Mouse (Mus musculus): ENCODE data around the gene Popdc3. TPM values are rescaled to one million over a fixed set of nuclear protein-coding genes. Genes with fewer than 3 reads are reported as not detected.
"Not testable (repeated sequence)": the region's sequence is repeated elsewhere in the genome, so short reads cannot be mapped to it uniquely, and the experiment has no call there.

The Popdc3 gene
- polyA plus RNA-seq, 1 experiment from 2014 or later: 15.5 TPM

DNA sequence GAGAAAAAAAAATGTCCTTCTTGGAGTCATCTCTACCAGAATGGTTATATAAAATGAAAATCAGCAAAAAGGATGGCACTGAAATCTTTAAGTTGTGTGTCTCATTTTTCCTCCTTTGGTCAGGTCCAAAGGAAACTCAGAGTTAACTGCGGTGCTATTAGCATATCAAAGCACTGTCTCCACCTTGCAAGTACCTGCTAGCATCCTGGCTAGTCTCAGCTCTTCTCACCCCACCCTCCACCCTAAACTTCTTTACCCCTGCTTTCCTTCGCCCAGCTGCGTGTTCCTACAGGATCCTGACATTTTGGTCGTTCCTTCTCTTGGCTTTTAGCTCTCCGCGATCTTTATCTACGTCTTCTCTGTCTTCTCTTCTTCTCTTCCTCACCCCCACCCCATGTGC, 110.5 kb downstream of the Popdc3 start:
- Histone ChIP-seq H3K4me1 (ENCODE audit: control insufficient read depth, insufficient read depth, low read length) (peaks cover 9% of the 10 kb centered on the region), H3K36me3 (ENCODE audit: control insufficient read depth, insufficient read depth, low read length) (no peaks in the 10 kb centered on the region), H3K9ac (ENCODE audit: low read depth, low read length) (peak overlapping the region; percentile 39; the same call in 1 of the 2 replicates), H3K4me3 (ENCODE audit: low read depth, low read length) (peak overlapping the region; percentile 55), H3K9me3 (replicated peaks; ENCODE audit: control insufficient read depth, low read length) (no peaks in the 10 kb centered on the region), H3K27me3 (ENCODE audit: control insufficient read depth, insufficient read depth, low read length) (peaks cover 5% of the 10 kb centered on the region; the same call in 1 of the 2 replicates), H3K27ac (ENCODE audit: low read depth, low read length) (no peak overlapping the region), H3K4me2 (peak overlapping the region; percentile 67)
- WGBS (ENCODE audit: insufficient replicate concordance): 41% methylated on average over 7 of the region's 7 CpGs
- no peak for ATAC-seq (replicated peaks; ENCODE audit: insufficient number of reproducible peaks, low FRiP score, low TSS enrichment)

- no peaks in the 10 kb centered on the region for H3K36me3 ChIP-seq (ENCODE audit: control insufficient read depth, insufficient read depth, low read length)
- H3K4me1 ChIP-seq (ENCODE audit: control insufficient read depth, insufficient read depth, low read length): peaks cover 9% of the 10 kb centered on the region
- peak overlapping the region; percentile 82 for H3K9ac ChIP-seq (ENCODE audit: low read depth, low read length)
- no peaks in the 10 kb centered on the region for H3K9me3 ChIP-seq (replicated peaks; ENCODE audit: control insufficient read depth, low read length)
- H3K4me3 ChIP-seq (ENCODE audit: low read depth, low read length): peak overlapping the region; percentile 55
- peaks cover 5% of the 10 kb centered on the region; the same call in 1 of the 2 replicates for H3K27me3 ChIP-seq (ENCODE audit: control insufficient read depth, insufficient read depth, low read length)
- peak overlapping the region; percentile 67 for H3K4me2 ChIP-seq
- WGBS (ENCODE audit: insufficient replicate concordance): 1% methylated on average over 66 of the region's 71 CpGs
- peak overlapping the region; percentile 51 for H3K27ac ChIP-seq (ENCODE audit: low read depth, low read length)
- ATAC-seq (replicated peaks; ENCODE audit: insufficient number of reproducible peaks, low FRiP score, low TSS enrichment): peak; percentile 49; the same call in 1 of the 2 replicates
Observed at GRCm38 (mm10) chr10:45289218-45290105, 111.6 kb downstream of the Popdc3 start.

DNA sequence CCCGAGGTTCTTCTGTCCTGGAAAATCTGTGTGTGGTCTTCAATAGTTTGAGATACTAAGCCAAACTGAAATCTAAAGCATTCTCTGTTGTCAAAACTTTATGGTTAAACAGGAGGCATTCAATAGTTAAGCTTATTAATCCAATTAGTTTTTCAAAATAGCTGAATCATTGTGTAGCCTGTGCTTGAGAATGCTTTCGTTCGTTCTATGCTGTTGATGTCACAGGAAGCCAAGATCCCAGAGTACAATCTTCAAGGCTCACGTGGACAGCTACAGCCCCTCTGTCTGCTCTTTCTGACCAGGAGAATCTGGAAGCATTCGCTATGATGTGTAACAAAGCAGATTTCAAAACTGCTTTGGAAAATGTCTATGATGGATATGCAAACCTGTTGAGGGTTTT, 112.7 kb downstream of the Popdc3 start:
- peaks cover 5% of the 10 kb centered on the region; the same call in 1 of the 2 replicates for H3K27me3 ChIP-seq (ENCODE audit: control insufficient read depth, insufficient read depth, low read length)
- 46% methylated on average over 5 of the region's 5 CpGs for WGBS (ENCODE audit: insufficient replicate concordance)
- H3K4me1 ChIP-seq (ENCODE audit: control insufficient read depth, insufficient read depth, low read length): peaks cover 4% of the 10 kb centered on the region
- no peak overlapping the region for H3K27ac ChIP-seq (ENCODE audit: low read depth, low read length)
- no peak overlapping the region for H3K4me3 ChIP-seq (ENCODE audit: low read depth, low read length)
- no peaks in the 10 kb centered on the region for H3K9me3 ChIP-seq (replicated peaks; ENCODE audit: control insufficient read depth, low read length)
- H3K9ac ChIP-seq (ENCODE audit: low read depth, low read length): no peak overlapping the region
- H3K4me2 ChIP-seq: peak overlapping the region; percentile 67
- no peak for ATAC-seq (replicated peaks; ENCODE audit: insufficient number of reproducible peaks, low FRiP score, low TSS enrichment)
- no peaks in the 10 kb centered on the region for H3K36me3 ChIP-seq (ENCODE audit: control insufficient read depth, insufficient read depth, low read length)

- not testable (repeated sequence) for H3K4me1 ChIP-seq (ENCODE audit: control insufficient read depth, insufficient read depth, low read length); H3K9ac ChIP-seq (ENCODE audit: low read depth, low read length); H3K27me3 ChIP-seq (ENCODE audit: control insufficient read depth, insufficient read depth, low read length); H3K36me3 ChIP-seq (ENCODE audit: control insufficient read depth, insufficient read depth, low read length); H3K4me2 ChIP-seq; H3K27ac ChIP-seq (ENCODE audit: low read depth, low read length); H3K9me3 ChIP-seq (replicated peaks; ENCODE audit: control insufficient read depth, low read length); H3K4me3 ChIP-seq (ENCODE audit: low read depth, low read length)
- 50% methylated on average over 4 of the region's 4 CpGs for WGBS (ENCODE audit: insufficient replicate concordance)
- 0 out of 2 replicates have a peak, but pooled peaks have one; percentile 31 for ATAC-seq (replicated peaks; ENCODE audit: insufficient number of reproducible peaks, low FRiP score, low TSS enrichment)
Observed at GRCm38 (mm10) chr10:45292159-45292558, 114.3 kb downstream of the Popdc3 start.

GRCm38 (mm10) chr10:45295093-45295492, 117.2 kb downstream of the Popdc3 start:
- peaks cover 4% of the 10 kb centered on the region; the same call in 1 of the 2 replicates for H3K4me1 ChIP-seq (ENCODE audit: control insufficient read depth, insufficient read depth, low read length)
- no peaks in the 10 kb centered on the region for H3K36me3 ChIP-seq (ENCODE audit: control insufficient read depth, insufficient read depth, low read length)
- no peaks in the 10 kb centered on the region for H3K9me3 ChIP-seq (replicated peaks; ENCODE audit: control insufficient read depth, low read length)
- WGBS (ENCODE audit: insufficient replicate concordance): 80% methylated on average over 5 of the region's 5 CpGs
- no peak for ATAC-seq (replicated peaks; ENCODE audit: insufficient number of reproducible peaks, low FRiP score, low TSS enrichment)
- no peak overlapping the region for H3K27ac ChIP-seq (ENCODE audit: low read depth, low read length)
- no peaks in the 10 kb centered on the region for H3K27me3 ChIP-seq (ENCODE audit: control insufficient read depth, insufficient read depth, low read length)
- H3K9ac ChIP-seq (ENCODE audit: low read depth, low read length): no peak overlapping the region
- H3K4me3 ChIP-seq (ENCODE audit: low read depth, low read length): no peak overlapping the region
- no peak overlapping the region for H3K4me2 ChIP-seq

GRCm38 (mm10) chr10:45298503-45298902, 120.6 kb downstream of the Popdc3 start:
- no peak for ATAC-seq (replicated peaks; ENCODE audit: insufficient number of reproducible peaks, low FRiP score, low TSS enrichment)
- H3K27me3 ChIP-seq (ENCODE audit: control insufficient read depth, insufficient read depth, low read length): no peaks in the 10 kb centered on the region
- H3K9me3 ChIP-seq (replicated peaks; ENCODE audit: control insufficient read depth, low read length): no peaks in the 10 kb centered on the region
- no peak overlapping the region for H3K4me3 ChIP-seq (ENCODE audit: low read depth, low read length)
- WGBS (ENCODE audit: insufficient replicate concordance): 68% methylated on average over 6 of the region's 6 CpGs
- no peaks in the 10 kb centered on the region for H3K36me3 ChIP-seq (ENCODE audit: control insufficient read depth, insufficient read depth, low read length)
- no peak overlapping the region for H3K27ac ChIP-seq (ENCODE audit: low read depth, low read length)
- H3K9ac ChIP-seq (ENCODE audit: low read depth, low read length): no peak overlapping the region
- H3K4me1 ChIP-seq (ENCODE audit: control insufficient read depth, insufficient read depth, low read length): no peaks in the 10 kb centered on the region
- H3K4me2 ChIP-seq: no peak overlapping the region

DNA sequence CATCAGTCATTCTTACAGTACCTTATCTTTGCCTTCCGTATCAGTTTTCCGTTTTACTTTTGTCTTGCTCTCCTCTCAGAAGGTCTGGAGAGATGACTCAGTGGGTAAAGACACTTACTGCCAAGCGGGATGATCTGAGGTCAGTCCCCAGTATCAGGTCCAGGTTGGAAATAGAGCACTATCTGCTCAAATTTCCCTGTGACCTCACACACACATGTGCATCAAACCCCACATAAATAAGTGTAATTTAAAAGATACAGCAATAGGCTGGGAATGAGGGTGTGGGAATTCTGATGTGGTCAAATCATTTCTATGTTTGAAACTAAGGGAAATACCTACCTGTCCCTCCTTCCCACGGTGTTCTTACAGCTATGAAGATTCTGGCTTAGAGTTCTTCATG, 121.6 kb downstream of the Popdc3 start:
- no peaks in the 10 kb centered on the region for H3K9me3 ChIP-seq (replicated peaks; ENCODE audit: control insufficient read depth, low read length)
- no peaks in the 10 kb centered on the region for H3K36me3 ChIP-seq (ENCODE audit: control insufficient read depth, insufficient read depth, low read length)
- 55% methylated on average over 4 of the region's 4 CpGs for WGBS (ENCODE audit: insufficient replicate concordance)
- H3K27me3 ChIP-seq (ENCODE audit: control insufficient read depth, insufficient read depth, low read length): no peaks in the 10 kb centered on the region
- ATAC-seq (replicated peaks; ENCODE audit: insufficient number of reproducible peaks, low FRiP score, low TSS enrichment): no peak
- H3K4me3 ChIP-seq (ENCODE audit: low read depth, low read length): no peak overlapping the region
- H3K4me1 ChIP-seq (ENCODE audit: control insufficient read depth, insufficient read depth, low read length): no peaks in the 10 kb centered on the region
- no peak overlapping the region for H3K27ac ChIP-seq (ENCODE audit: low read depth, low read length)
- H3K9ac ChIP-seq (ENCODE audit: low read depth, low read length): no peak overlapping the region
- no peak overlapping the region for H3K4me2 ChIP-seq

- WGBS (ENCODE audit: insufficient replicate concordance): 49% methylated on average over 14 of the region's 14 CpGs
- Histone ChIP-seq H3K27ac (ENCODE audit: low read depth, low read length) (no peak overlapping the region), H3K9me3 (replicated peaks; ENCODE audit: control insufficient read depth, low read length) (no peaks in the 10 kb centered on the region), H3K4me1 (ENCODE audit: control insufficient read depth, insufficient read depth, low read length) (no peaks in the 10 kb centered on the region; the same call in 1 of the 2 replicates), H3K27me3 (ENCODE audit: control insufficient read depth, insufficient read depth, low read length) (no peaks in the 10 kb centered on the region), H3K4me3 (ENCODE audit: low read depth, low read length) (no peak overlapping the region), H3K36me3 (ENCODE audit: control insufficient read depth, insufficient read depth, low read length) (no peaks in the 10 kb centered on the region), H3K4me2 (no peak overlapping the region), H3K9ac (ENCODE audit: low read depth, low read length) (no peak overlapping the region)
- ATAC-seq (replicated peaks; ENCODE audit: insufficient number of reproducible peaks, low FRiP score, low TSS enrichment): no peak
Observed at GRCm38 (mm10) chr10:45303315-45304036, 125.6 kb downstream of the Popdc3 start.
